Mouse (Mus musculus) kidney, adult 10 weeks (tissue): ENCODE data around the gene Rab40b. TPM values are rescaled to one million over a fixed set of nuclear protein-coding genes. Genes with fewer than 3 reads are reported as not detected.

Experiments
- polyA plus RNA-seq: library from polyadenylated mRNA; stranded (reverse); fragments of 350-450 nt; fragmentation: Illumina TruSeq; extraction: RNeasy Lipid Tissue Mini Kit (QIAGEN cat#74804); gene quantifications from one replicate; pipeline ENCODE4 v1.2.3, GENCODE M21; 2014; ENCODE audit warnings: low read depth, low replicate concordance

Gene Rab40b
- 2.3 TPM for polyA plus RNA-seq

GRCm38 (mm10) chr11:121387750-121388553, at the start of gene Rab40b:
Rab40b (minus strand) TSS chr11:121388251.

GRCm38 (mm10) chr11:121434156-121435155, 46.4 kb upstream of the Rab40b start, which contains the start of gene Fn3k:
Fn3k (plus strand) TSS chr11:121434913.

GRCm38 (mm10) chr11:121420830-121421552, 32.9 kb upstream of the Rab40b start, which contains the start of gene Fn3krp:
Fn3krp (plus strand) TSS chr11:121421401.

GRCm38 (mm10) chr11:121354091-121354707, 33.9 kb downstream of the Rab40b start, which contains the start of gene Wdr45b:
Wdr45b (minus strand) TSS chr11:121354445.

Other genes with a start within 250 kb of the Rab40b start
- not detected for gene Tex19.1, start 242.1 kb downstream of the Rab40b start, polyA plus RNA-seq
- gene Uts2r, start 228.0 kb downstream of the Rab40b start, polyA plus RNA-seq = not detected
- gene Hexdc, start 183.8 kb downstream of the Rab40b start, polyA plus RNA-seq = 5.1 TPM
- gene Ogfod3, start 183.5 kb downstream of the Rab40b start, polyA plus RNA-seq = 2.4 TPM
- gene Cybc1, start 158.9 kb downstream of the Rab40b start, polyA plus RNA-seq = 8.0 TPM
- 19.8 TPM for gene Narf, start 151.0 kb downstream of the Rab40b start, polyA plus RNA-seq
- 10.4 TPM for gene Foxk2, start 128.3 kb downstream of the Rab40b start, polyA plus RNA-seq
- 73.6 TPM for gene Wdr45b, start 33.8 kb downstream of the Rab40b start, polyA plus RNA-seq
- 17.4 TPM for gene Fn3krp, start 33.1 kb upstream of the Rab40b start, polyA plus RNA-seq
- 5.5 TPM for gene Fn3k, start 46.7 kb upstream of the Rab40b start, polyA plus RNA-seq
- 22.8 TPM for gene Tbcd, start 63.7 kb upstream of the Rab40b start, polyA plus RNA-seq
- gene Zfp750, start 131.1 kb upstream of the Rab40b start, polyA plus RNA-seq = 3.4 TPM